In genomic region chr7:64347813-64348212, GRCm38 (mm10) we compare ENCODE assay signal across 17 mouse cellular contexts.
"Had no signal": no experiment of that assay in that cellular context is flagged by ENCODE, and none has a peak within 500 bp of the region (broad histone marks: within the 10 kb centered on the region; RNA-seq: fewer than 3 reads in every experiment).

No protein-coding gene starts in this region.

- H3K4me3 ChIP-seq: layer of hippocampus, adult 2 months; left cerebral cortex, adult 2 months; liver, embryonic 13.5 days; midbrain, embryonic 12.5 days; midbrain, embryonic 15.5 days; neural tube, embryonic 12.5 days; stomach, embryonic 15.5 days had no signal

- H3K27ac ChIP-seq: layer of hippocampus, adult 2 months; left cerebral cortex, adult 2 months; liver, embryonic 13.5 days; macrophage; midbrain, embryonic 12.5 days; midbrain, embryonic 15.5 days; neural tube, embryonic 12.5 days; stomach, embryonic 15.5 days had no signal

- H3K4me2 ChIP-seq: liver, embryonic 13.5 days; lung, embryonic 14.5 days; midbrain, embryonic 12.5 days; midbrain, embryonic 15.5 days; neural tube, embryonic 12.5 days; stomach, embryonic 15.5 days had no signal

- H3K9me3 ChIP-seq: liver, embryonic 13.5 days; midbrain, embryonic 12.5 days; midbrain, embryonic 15.5 days; neural tube, embryonic 12.5 days; stomach, embryonic 15.5 days had no signal

- H3K27me3 ChIP-seq: liver, embryonic 13.5 days; midbrain, embryonic 12.5 days; midbrain, embryonic 15.5 days; neural tube, embryonic 12.5 days; stomach, embryonic 15.5 days had no signal

- H3K9ac ChIP-seq: liver, embryonic 13.5 days; lung, embryonic 14.5 days; midbrain, embryonic 12.5 days; midbrain, embryonic 15.5 days; neural tube, embryonic 12.5 days; stomach, embryonic 15.5 days had no signal

- H3K4me1 ChIP-seq: liver, embryonic 13.5 days; midbrain, embryonic 12.5 days; neural tube, embryonic 12.5 days; stomach, embryonic 15.5 days had no signal

- DNase-seq: layer of hippocampus, adult 9-11 months; layer of hippocampus, postnatal 36 days; liver, embryonic 13.5 days; lung, embryonic 14.5 days; retina, postnatal 1 day; right cerebral cortex, postnatal 25 days; spleen, adult 18-20 months; thymus, postnatal 25 days had no signal

- ATAC-seq: intestine, postnatal 0 days; lung, postnatal 0 days; midbrain, embryonic 15.5 days had no signal
